Mouse (Mus musculus): ENCODE data around the gene Scnn1a. TPM values are rescaled to one million over a fixed set of nuclear protein-coding genes. Genes with fewer than 3 reads are reported as not detected.

The Scnn1a gene
- total RNA-seq, 2 experiments from 2014 or later: 3.6 to 6.6 TPM

GRCm38 (mm10) chr6:125360846-125361245, 40.4 kb downstream of the Scnn1a start:
- DNase-seq (ENCODE audit: low spot score in 2 of 2): no peak

- DNase-seq (ENCODE audit: low spot score in 2 of 2): peak in 1 of 2 experiments; percentile 40
Observed at GRCm38 (mm10) chr6:125361467-125362291, 41.2 kb downstream of the Scnn1a start.

GRCm38 (mm10) chr6:125363021-125363420, 42.6 kb downstream of the Scnn1a start:
- no peak for DNase-seq (ENCODE audit: low spot score in 2 of 2)

- no peak for DNase-seq (ENCODE audit: low spot score in 2 of 2)
Observed at GRCm38 (mm10) chr6:125363451-125364242, 43.2 kb downstream of the Scnn1a start.

GRCm38 (mm10) chr6:125364448-125364847, 44.0 kb downstream of the Scnn1a start:
- no peak for DNase-seq (ENCODE audit: low spot score in 2 of 2)

- no peak for DNase-seq (ENCODE audit: low spot score in 2 of 2)
Observed at GRCm38 (mm10) chr6:125365522-125365921, 45.1 kb downstream of the Scnn1a start.

- no peak for DNase-seq (ENCODE audit: low spot score in 2 of 2)
Observed at GRCm38 (mm10) chr6:125366133-125366532, 45.7 kb downstream of the Scnn1a start.

- DNase-seq (ENCODE audit: low spot score in 2 of 2): no peak
Observed at GRCm38 (mm10) chr6:125367758-125368371, 47.4 kb downstream of the Scnn1a start.

GRCm38 (mm10) chr6:125377042-125377441, 56.6 kb downstream of the Scnn1a start:
- no peak for DNase-seq (ENCODE audit: low spot score in 2 of 2)

GRCm38 (mm10) chr6:125377582-125378451, 57.4 kb downstream of the Scnn1a start:
- DNase-seq (ENCODE audit: low spot score in 2 of 2): no peak

GRCm38 (mm10) chr6:125378621-125379020, 58.2 kb downstream of the Scnn1a start:
- no peak for DNase-seq (ENCODE audit: low spot score in 2 of 2)

- no peak for DNase-seq (ENCODE audit: low spot score in 2 of 2)
Observed at GRCm38 (mm10) chr6:125379781-125380180, 59.3 kb downstream of the Scnn1a start.

GRCm38 (mm10) chr6:125380372-125381360, 60.2 kb downstream of the Scnn1a start, which contains the start of gene Plekhg6:
Plekhg6 (minus strand) TSS chr6:125380793.
- no peak for DNase-seq (ENCODE audit: low spot score in 2 of 2)

GRCm38 (mm10) chr6:125382024-125382423, 61.6 kb downstream of the Scnn1a start:
- DNase-seq (ENCODE audit: low spot score in 2 of 2): no peak

- no peak for DNase-seq (ENCODE audit: low spot score in 2 of 2)
Observed at GRCm38 (mm10) chr6:125385066-125385974, 64.9 kb downstream of the Scnn1a start.

GRCm38 (mm10) chr6:125386080-125386479, 65.6 kb downstream of the Scnn1a start:
- DNase-seq (ENCODE audit: low spot score in 2 of 2): no peak

- DNase-seq (ENCODE audit: low spot score in 2 of 2): no peak
Observed at GRCm38 (mm10) chr6:125389853-125390252, 69.4 kb downstream of the Scnn1a start.
